Mouse (Mus musculus) C2C12 (cell line): ENCODE results near the gene Ttc38. TPM values are rescaled to one million over a fixed set of nuclear protein-coding genes. Genes with fewer than 3 reads are reported as not detected.

Experiments
- H3K27me3 ChIP-seq: one replicate; pipeline ENCODE4 v1.6.1; 2011; ENCODE audit not compliant: control insufficient read depth, insufficient read depth, insufficient read length
- H3K36me3 ChIP-seq: one replicate; pipeline ENCODE4 v1.6.1; 2011; ENCODE audit not compliant: control insufficient read depth, insufficient read depth
- H3K4me3 ChIP-seq: one replicate; pipeline ENCODE4 v1.5.1; 2011; ENCODE audit warnings: mild to moderate bottlenecking, control low read depth; ENCODE audit not compliant: poor library complexity, insufficient read depth, severe bottlenecking
- H3K79me2 ChIP-seq: one replicate; pipeline ENCODE4 v1.6.1; 2011; ENCODE audit not compliant: control insufficient read depth, insufficient read depth
- H3K79me3 ChIP-seq: one replicate; pipeline ENCODE4 v1.6.1; 2011; ENCODE audit warnings: low read depth, control low read depth
- H3ac ChIP-seq: one replicate; pipeline ENCODE3; 2011; ENCODE audit warnings: low read depth; ENCODE audit not compliant: control insufficient read depth, insufficient read length
- CEBPB ChIP-seq: IDR thresholded peaks from one replicate; pipeline ENCODE4 v1.6.1; 2011; ENCODE audit warnings: low read depth, mild to moderate bottlenecking, control low read depth, moderate library complexity
- CTCF ChIP-seq: IDR thresholded peaks from one replicate; pipeline ENCODE4 v1.5.1; 2011; ENCODE audit not compliant: control insufficient read depth, insufficient read depth, insufficient read length
- FOSL1 ChIP-seq: IDR thresholded peaks from one replicate; pipeline ENCODE4 v1.8.0; 2011; ENCODE audit warnings: mild to moderate bottlenecking, low read length; ENCODE audit not compliant: poor library complexity, insufficient read depth, severe bottlenecking
- MAX ChIP-seq: IDR thresholded peaks from one replicate; pipeline ENCODE4 v1.6.1; 2011; ENCODE audit warnings: mild to moderate bottlenecking, control low read depth
- MYOD1 ChIP-seq: IDR thresholded peaks from one replicate; pipeline ENCODE4 v1.6.1; 2011; ENCODE audit warnings: low read depth; ENCODE audit not compliant: control insufficient read depth, insufficient read length
- MYOG ChIP-seq: IDR thresholded peaks from one replicate; pipeline ENCODE4 v1.6.1; 2011; ENCODE audit not compliant: control insufficient read depth, insufficient read length; ENCODE audit errors: extremely low read depth
- USF1 ChIP-seq: IDR thresholded peaks from one replicate; pipeline ENCODE4 v1.6.1; 2011; ENCODE audit warnings: low read depth, mild to moderate bottlenecking, control low read depth, moderate library complexity
- polyA plus RNA-seq: library from polyadenylated mRNA; unstranded; fragments of >200 nt; fragmentation: generic; extraction: Trizol; gene quantifications from one replicate; pipeline ENCODE4 v1.2.1, GENCODE M21; 2012; ENCODE audit warnings: missing spikeins

Ttc38 gene
- polyA plus RNA-seq, 1 experiment = 0.07 TPM

GRCm38 (mm10) chr15:85826676-85827075 lies 5.4 kb upstream of the Ttc38 start:
- Histone ChIP-seq H3K4me3 (no peak overlapping the region), H3K79me2 (no peaks in the 10 kb centered on the region), H3K36me3 (no peaks in the 10 kb centered on the region), H3ac (no peak overlapping the region), H3K79me3 (no peaks in the 10 kb centered on the region), H3K27me3 (peaks cover 79% of the 10 kb centered on the region)
- TF ChIP-seq FOSL1 (no peak), CTCF (no peak), MYOG (no peak), MYOD1 (no peak), USF1 (no peak), MAX (no peak), CEBPB (no peak)

- Histone ChIP-seq H3ac (no peak overlapping the region), H3K36me3 (no peaks in the 10 kb centered on the region), H3K79me3 (no peaks in the 10 kb centered on the region), H3K79me2 (no peaks in the 10 kb centered on the region), H3K27me3 (peaks cover 81% of the 10 kb centered on the region), H3K4me3 (no peak overlapping the region)
- no peak for TF ChIP-seq MYOD1
- no peak for TF ChIP-seq CTCF
- no peak for TF ChIP-seq USF1
- no peak for TF ChIP-seq FOSL1
- TF ChIP-seq CEBPB = no peak
- TF ChIP-seq MYOG = no peak
- TF ChIP-seq MAX = no peak
Observed at GRCm38 (mm10) chr15:85828071-85828470, 4.0 kb upstream of the Ttc38 start.

GRCm38 (mm10) chr15:85829470-85829869 lies 2.6 kb upstream of the Ttc38 start:
- Histone ChIP-seq H3K27me3 (peaks cover 78% of the 10 kb centered on the region), H3K79me3 (no peaks in the 10 kb centered on the region)

GRCm38 (mm10) chr15:85832599-85832998 lies 493 bp downstream of the Ttc38 start:
- Histone ChIP-seq H3ac (no peak overlapping the region), H3K79me3 (no peaks in the 10 kb centered on the region), H3K4me3 (no peak overlapping the region), H3K27me3 (peaks cover 70% of the 10 kb centered on the region), H3K36me3 (no peaks in the 10 kb centered on the region), H3K79me2 (no peaks in the 10 kb centered on the region)
- TF ChIP-seq USF1 (no peak), CTCF (no peak), MAX (no peak), CEBPB (no peak), FOSL1 (no peak), MYOG (no peak), MYOD1 (no peak)

More at GRCm38 (mm10) chr15:85829470-85829869, 2.6 kb upstream of the Ttc38 start:
- no peak overlapping the region for H3ac ChIP-seq
- no peak for TF ChIP-seq MYOG
- H3K4me3 ChIP-seq = no peak overlapping the region
- no peaks in the 10 kb centered on the region for H3K36me3 ChIP-seq
- H3K79me2 ChIP-seq = no peaks in the 10 kb centered on the region

- Histone ChIP-seq H3K79me2 (no peaks in the 10 kb centered on the region), H3ac (no peak overlapping the region), H3K4me3 (no peak overlapping the region), H3K36me3 (no peaks in the 10 kb centered on the region), H3K27me3 (peaks cover 59% of the 10 kb centered on the region), H3K79me3 (no peaks in the 10 kb centered on the region)
- TF ChIP-seq USF1 = no peak
- no peak for TF ChIP-seq MYOD1
- no peak for TF ChIP-seq CTCF
Observed at GRCm38 (mm10) chr15:85835335-85835734, 3.2 kb downstream of the Ttc38 start.

- H3K36me3 ChIP-seq = no peaks in the 10 kb centered on the region
- no peaks in the 10 kb centered on the region for H3K79me2 ChIP-seq
- TF ChIP-seq CEBPB (no peak), FOSL1 (no peak), USF1 (no peak), MAX (no peak), MYOD1 (no peak), MYOG (no peak), CTCF (no peak)
- no peak overlapping the region for H3K4me3 ChIP-seq
- no peak overlapping the region for H3ac ChIP-seq
- H3K27me3 ChIP-seq = peaks cover 51% of the 10 kb centered on the region
- H3K79me3 ChIP-seq = no peaks in the 10 kb centered on the region
Observed at GRCm38 (mm10) chr15:85836887-85837286, 4.8 kb downstream of the Ttc38 start.
